Mouse (Mus musculus) frontal cortex, postnatal 25 days (tissue): Measurements from ENCODE around the gene Cnfn.
"Not testable (repeated sequence)": the region's sequence is repeated elsewhere in the genome, so short reads cannot be mapped to it uniquely, and the experiment has no call there.

Experiments
- DNase-seq, 2 experiments: peaks; one replicate each; pipeline ENCODE4 v3.0.0; 2022; ENCODE audit warnings: low spot score in 2 of 2

The Cnfn gene

DNA sequence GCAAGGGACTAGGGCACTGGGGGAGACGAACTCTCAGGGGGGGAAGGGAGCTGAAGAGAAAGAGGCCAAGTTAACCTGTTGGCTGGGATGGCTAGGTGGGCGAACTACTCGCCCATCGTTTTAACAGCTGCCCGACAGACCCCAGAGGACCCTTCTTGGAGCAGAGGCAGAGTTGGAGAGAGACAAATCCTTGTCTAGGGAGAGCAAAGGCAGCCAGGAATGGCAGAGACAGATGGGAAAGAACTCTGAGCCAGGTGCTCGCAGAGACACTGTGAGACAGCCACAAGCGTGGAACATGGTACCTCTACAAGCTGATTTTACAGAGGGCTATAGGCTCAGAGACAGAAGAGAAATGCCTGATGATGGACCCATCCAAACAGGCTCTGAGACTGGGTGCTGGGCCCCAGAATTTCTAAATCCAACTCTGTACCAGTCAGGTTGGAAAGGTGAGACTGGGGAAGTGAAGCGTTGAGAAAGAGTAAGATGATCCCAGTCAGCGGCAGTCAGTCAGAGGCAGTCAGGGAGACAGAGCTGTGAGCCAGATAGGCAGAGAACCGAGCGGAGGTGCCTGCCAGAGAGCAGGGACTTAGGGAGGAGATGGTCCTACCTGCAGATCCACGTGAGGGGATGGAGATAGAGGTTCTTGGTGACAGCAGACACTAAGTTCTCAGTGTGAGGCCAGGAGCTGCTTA, at the start of gene Cnfn:
TSS of gene Cnfn (minus strand) at position 667 of the 692 bp plus-strand sequence.
- DNase-seq: no peak

DNA sequence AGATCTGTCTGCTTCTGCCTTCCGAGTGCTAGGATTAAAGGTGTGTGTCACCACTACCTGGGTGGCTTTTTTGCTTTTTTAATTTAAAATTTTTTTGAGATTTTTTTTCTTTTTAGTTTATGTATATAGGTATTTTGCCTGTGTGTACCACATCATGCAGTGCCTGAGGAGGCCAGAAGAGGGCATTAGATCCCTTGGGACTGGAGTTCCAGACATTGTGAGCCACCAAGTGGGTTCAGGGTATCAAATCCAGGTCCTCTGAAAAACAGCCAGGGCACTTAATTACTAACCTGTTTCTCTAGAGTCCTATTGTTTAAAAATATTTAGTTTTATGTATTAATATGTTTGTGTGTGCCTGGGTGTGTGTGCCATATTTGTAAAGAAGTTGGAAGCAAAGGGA, 48.1 kb upstream of the Cnfn start:
- DNase-seq: no peak

DNA sequence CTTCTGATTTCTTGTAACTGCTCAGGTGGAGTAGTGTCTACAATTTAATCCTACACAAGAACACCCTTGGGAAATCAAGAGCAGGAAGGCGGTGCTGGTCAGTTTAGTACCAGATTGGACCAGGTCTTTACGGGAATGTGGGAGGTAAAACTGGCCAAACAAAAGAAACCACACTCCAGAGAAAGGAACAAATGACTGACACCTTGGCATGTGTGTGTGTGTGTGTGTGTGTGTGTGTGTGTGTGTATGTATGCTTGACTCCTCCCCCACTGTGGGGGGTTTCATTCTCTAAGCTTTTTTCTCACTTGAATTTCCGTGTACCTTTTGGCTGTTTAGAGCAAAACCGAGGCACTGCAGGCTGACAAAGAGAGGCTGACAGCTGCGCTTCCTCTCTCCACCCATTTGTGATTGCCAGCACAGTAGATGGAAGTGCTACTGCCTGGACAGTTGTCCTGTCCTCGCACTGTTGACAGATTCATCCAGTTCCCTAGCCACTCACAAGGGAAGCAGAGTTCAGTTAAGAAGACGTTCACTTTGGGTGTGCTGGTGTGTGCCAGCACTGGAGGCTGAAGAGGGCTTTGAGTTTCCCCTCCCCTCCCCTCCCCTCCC, 43.4 kb upstream of the Cnfn start, which contains the start of gene Cxcl17:
TSS of gene Cxcl17 (minus strand) at position 54 of the 609 bp plus-strand sequence.
- no peak for DNase-seq

DNA sequence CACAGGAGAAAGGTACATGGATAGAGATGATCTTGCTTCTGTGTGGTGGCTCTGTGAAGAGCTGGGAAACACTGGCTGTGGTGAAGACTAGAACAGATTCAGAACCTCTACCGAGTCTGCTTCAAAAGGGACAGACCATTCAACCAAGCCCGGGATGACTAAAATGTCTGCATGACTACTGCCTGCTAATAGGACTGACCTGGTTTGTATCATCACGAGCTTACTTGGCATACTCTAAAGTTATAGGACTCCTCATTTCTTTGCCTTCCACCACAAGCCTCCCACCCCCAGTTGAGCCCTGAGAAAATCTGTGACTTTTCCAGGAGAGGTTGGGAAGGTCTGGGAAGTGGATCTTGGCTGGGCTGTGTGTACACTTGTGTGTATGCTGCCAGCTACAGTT, 42.3 kb upstream of the Cnfn start:
- DNase-seq: no peak

DNA sequence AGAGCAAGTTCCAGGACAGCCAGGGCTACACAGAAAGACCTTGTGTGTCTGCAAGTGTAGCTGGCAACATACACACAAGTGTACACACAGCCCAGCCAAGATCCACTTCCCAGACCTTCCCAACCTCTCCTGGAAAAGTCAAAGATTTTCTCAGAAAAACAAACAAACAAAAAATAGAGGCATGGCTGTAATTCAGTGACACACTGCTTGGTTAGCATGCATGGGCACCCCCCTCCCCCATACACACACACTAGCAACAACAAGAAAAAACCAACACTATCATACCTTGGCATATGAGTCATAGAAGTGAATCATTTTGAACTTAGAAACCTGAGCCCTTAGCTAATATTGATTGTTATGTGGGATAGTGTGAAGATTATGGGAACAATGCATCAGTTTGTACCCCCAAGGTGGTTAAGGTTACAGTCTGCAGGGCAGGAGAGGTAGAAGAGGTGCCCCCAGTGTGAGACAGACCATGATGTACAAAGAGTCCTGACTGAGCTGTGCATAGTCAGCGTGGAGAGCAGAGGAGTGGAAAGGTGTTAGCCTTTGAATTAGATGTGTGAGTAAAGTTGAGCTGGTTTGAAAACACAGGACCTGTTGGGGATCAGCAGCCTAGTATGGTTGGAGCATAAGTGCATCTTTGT, 41.6 kb upstream of the Cnfn start:
- no peak for DNase-seq

GRCm38 (mm10) chr7:25409114-25409760, 39.7 kb upstream of the Cnfn start:
- DNase-seq: no peak

GRCm38 (mm10) chr7:25406468-25406867, 36.9 kb upstream of the Cnfn start:
- no peak for DNase-seq

GRCm38 (mm10) chr7:25402671-25403101, 33.2 kb upstream of the Cnfn start:
- no peak for DNase-seq

DNA sequence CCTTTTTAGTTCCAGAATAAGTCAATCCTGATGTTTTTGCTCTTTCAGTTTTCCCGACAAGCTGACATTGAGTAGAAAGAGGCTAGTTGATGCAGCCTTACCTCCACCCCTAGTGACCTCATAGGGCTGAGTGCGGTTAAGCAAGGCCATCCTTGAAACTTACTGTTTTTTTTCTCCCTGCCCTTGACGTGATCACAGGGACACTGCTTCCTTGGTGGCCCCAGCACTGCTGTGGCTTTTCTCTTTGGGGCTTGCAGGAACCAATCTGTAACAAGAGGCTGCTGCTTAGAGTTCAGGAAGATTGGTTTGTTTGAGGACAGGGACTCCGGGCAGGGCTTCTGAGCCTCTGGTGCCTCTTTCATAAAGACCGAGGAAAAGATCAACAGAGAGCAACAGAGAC, 32.5 kb upstream of the Cnfn start:
- no peak for DNase-seq

DNA sequence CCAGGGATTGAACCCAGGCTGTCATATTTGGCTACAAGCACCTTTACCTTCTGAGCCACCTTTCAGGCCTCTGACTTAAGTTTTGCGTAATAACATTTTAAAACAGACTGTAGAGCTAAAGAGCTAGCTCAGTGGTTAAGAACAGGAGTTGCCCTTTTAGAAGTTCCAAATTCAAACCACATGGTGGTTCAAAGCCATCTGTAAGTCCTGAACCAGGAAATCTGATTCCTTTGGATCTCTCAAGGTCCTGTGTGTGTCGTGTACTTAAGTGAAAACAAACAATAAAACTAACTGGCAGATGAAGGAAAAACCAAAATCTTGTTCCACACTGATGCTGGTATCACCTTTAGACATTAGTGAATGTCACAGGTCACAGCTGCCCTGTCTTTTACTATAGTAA, 32.0 kb upstream of the Cnfn start:
- DNase-seq: no peak

DNA sequence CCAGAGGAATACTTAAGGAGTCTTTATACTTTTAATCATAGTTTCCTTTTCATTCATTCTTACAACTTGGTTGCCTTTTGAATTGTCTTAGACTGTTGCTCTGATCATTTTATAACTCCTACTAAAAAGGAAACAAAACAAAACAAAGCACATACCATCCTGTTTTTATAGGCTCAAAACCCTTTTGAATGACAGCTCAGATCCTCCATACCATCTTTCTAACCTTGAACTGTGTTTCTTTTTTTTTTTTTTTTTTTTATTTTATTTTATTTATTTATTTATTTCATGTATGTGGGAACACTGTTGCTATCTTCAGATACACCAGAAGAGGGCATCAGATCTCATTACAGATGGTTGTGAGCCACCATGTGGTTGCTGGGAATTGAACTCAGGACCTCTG, 29.5 kb upstream of the Cnfn start:
- DNase-seq: not testable (repeated sequence)

DNA sequence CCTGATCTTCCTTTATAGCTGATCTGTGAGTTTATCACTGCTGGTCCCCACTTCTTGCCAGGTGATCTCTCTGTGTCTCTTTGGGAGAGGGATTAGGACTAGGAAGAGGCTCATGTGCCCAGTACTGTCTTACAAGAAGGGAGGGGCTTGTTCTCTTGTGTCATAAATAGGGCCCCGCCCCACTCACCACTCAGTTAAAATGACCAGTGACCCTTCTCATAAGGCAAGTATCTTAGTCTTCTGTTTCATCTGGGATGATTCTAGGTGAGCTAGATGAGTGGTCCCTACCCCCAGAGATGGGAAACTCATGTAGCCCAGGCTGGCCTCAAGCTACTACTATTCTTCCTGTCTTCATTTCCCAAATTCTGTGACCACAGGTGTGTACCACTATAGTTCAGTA, 29.1 kb upstream of the Cnfn start, which contains the start of gene Lipe:
TSS of gene Lipe (minus strand) at position 101 of the 400 bp plus-strand sequence.
- no peak for DNase-seq

GRCm38 (mm10) chr7:25396621-25397020, 27.1 kb upstream of the Cnfn start:
- DNase-seq: no peak

DNA sequence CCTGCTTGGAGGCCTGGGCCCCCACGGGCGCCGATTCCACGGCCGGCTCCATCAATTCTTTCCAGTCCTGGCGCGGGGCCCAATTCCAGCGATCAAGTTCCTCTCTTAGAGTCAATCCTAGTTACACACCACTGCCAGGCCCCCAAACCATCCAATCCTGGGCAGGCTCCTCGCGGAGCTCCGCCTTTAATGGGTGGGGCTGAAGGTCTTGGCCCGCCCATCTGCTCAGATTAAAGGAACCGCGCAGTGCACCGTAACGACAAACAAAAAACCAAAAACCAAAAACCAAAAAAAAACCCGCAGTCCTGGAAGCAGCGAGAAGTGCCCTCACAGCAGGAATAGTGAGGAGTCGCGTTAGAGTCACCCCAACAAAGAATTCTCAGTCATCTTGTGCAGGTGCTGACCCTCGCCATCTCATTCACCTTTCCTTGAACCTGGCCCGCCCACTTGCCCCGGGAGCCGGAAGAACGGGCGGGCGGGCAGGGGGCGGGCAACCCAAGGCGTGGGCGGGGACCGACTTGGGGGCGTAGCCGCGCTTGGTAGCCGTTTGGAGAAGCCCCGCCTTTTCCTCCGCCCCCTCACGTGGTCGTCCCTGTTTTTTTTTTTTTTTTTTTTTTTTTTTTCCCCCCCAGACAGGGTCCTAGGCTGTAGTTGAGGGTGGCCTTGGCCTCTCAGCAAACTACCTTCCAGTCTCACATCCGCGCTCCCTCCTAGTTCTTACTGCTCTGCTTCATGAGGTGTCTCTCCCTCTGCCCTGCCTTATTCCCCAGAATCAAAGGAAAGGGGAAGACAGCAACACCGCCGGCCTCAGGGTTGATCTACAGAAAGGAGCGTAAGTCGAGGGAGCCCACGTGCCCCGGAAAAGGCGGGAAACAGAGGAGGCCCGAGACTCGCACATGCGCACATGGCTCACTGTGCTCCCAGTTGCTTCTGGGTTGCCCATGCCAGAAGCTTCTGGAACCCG, 26.3 kb upstream of the Cnfn start:
- DNase-seq: peak; percentile 96

- DNase-seq: no peak
Measured at GRCm38 (mm10) chr7:25395186-25395557, 25.6 kb upstream of the Cnfn start.

- no peak for DNase-seq
Measured at GRCm38 (mm10) chr7:25394754-25395153, 25.2 kb upstream of the Cnfn start.

DNA sequence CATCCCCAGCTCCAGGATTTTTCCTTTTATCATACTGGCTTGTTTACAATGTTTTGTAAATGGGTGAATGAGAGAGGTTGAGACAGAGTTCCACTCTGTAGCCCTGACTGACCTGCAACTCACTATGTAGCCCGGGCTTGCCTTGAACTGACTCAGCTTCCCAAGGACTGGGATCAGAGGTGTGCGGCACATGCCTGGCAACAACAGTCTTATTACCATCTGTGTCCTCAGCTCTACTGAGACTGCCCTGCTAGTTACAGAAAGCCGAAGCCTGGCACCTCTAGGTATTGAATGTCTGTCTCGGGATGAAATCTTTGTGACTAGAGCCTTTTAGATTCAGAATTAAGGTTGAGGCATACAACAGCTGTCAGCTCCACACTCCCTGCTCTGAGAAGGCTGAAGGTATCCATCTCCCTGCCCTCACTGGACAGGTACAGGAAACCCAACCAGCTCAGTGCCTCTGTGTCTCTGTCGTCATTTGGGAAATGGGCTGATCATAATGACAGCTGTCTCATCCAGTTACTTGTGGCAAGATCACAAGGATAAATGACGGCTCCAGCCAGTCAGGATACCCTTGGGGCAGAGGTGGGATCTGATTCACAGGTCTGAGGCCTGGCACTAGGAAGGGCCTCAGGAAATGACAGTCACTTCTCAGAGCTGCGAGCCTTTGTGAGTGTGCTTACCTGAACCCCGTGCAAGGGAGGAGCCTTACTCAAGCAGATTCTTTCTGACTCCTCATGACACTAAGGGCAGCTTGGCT, 24.1 kb upstream of the Cnfn start:
- no peak for DNase-seq

- no peak for DNase-seq
Measured at GRCm38 (mm10) chr7:25392851-25393250, 23.3 kb upstream of the Cnfn start.

- no peak for DNase-seq
Measured at GRCm38 (mm10) chr7:25391856-25392453, 22.4 kb upstream of the Cnfn start.

DNA sequence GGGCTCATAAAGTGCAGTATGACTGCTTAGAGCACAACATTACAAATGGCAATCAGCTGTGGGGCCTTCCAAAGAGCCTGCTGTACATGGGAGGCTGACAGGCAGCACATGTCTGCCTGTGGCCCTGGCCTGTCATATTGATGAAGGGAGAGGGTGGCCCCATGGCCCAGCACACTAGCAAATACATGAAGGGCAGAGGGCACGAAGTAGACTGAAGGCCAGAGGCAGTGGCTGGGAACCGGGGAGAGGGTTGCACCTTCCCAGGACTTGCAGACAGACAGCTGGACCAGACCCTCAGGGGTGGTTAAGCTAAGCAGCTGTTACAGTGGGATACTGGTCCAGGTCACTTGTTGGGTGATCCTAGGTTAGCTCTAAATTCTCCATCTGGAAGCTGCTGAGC, 21.5 kb upstream of the Cnfn start:
- no peak for DNase-seq
